Mouse (Mus musculus) spleen, adult 2 months (tissue): ENCODE results near the gene Gm45140. TPM values are rescaled to one million over a fixed set of nuclear protein-coding genes. Genes with fewer than 3 reads are reported as not detected.

Source experiments
- DNase-seq, 2 experiments: peaks; one replicate each; pipeline versions ENCODE4 v3.0.0 to v3.0.0-alpha.2; 2012 to 2021; ENCODE audit warnings: low spot score in 2 of 2, low read depth in 1 of 2
- H3K27ac ChIP-seq: fragments of 200-500 bp; 2 replicates; pipeline ENCODE4 v1.5.1; 2012; ENCODE audit warnings: low read length, inconsistent platforms; ENCODE audit not compliant: insufficient read depth
- H3K27me3 ChIP-seq: fragments of 200-500 bp; 2 replicates; pipeline ENCODE4 v1.6.1; 2012; ENCODE audit warnings: mild to moderate bottlenecking, moderate library complexity, low read length, inconsistent platforms; ENCODE audit not compliant: control insufficient read depth, insufficient read depth
- H3K36me3 ChIP-seq: fragments of 200-500 bp; 2 replicates; pipeline ENCODE4 v1.6.1; 2012; ENCODE audit warnings: mild to moderate bottlenecking, low read length, inconsistent platforms; ENCODE audit not compliant: control insufficient read depth, insufficient read depth
- H3K4me1 ChIP-seq: fragments of 200-500 bp; 2 replicates; pipeline ENCODE4 v1.6.1; 2011; ENCODE audit warnings: inconsistent platforms; ENCODE audit not compliant: control insufficient read depth, insufficient read depth, insufficient read length
- H3K4me3 ChIP-seq: fragments of 200-500 bp; 2 replicates; pipeline ENCODE4 v1.5.1; 2011; ENCODE audit warnings: mild to moderate bottlenecking, inconsistent platforms; ENCODE audit not compliant: insufficient read depth, insufficient read length; ENCODE audit errors: extremely low read depth
- CTCF ChIP-seq: fragments of 200-500 bp; IDR thresholded peaks from 2 replicates; pipeline ENCODE4 v1.5.1; 2011; ENCODE audit warnings: mild to moderate bottlenecking, inconsistent platforms; ENCODE audit not compliant: insufficient read depth, insufficient read length, insufficient replicate concordance; ENCODE audit errors: extremely low read depth
- POLR2A ChIP-seq: fragments of 200-500 bp; IDR thresholded peaks from 2 replicates; pipeline ENCODE4 v1.6.1; 2011; ENCODE audit warnings: low read depth, low read length, inconsistent platforms
- WGBS: fragments of 180-500 bp; shearing (Covaris S2); methylation state at CpG from one replicate; pipeline ENCODE4 v1.1.7; 2018; 5-methylcytosine and 5-hydroxymethylcytosine counted together
- polyA plus RNA-seq: library from polyadenylated mRNA; depleted of rRNA; stranded (reverse); fragments of >200 nt; gene quantifications from 2 replicates; pipeline ENCODE4 v1.2.3, GENCODE M21; 2012

Gene Gm45140
- polyA plus RNA-seq, 1 experiment, result 1.3 TPM

DNA sequence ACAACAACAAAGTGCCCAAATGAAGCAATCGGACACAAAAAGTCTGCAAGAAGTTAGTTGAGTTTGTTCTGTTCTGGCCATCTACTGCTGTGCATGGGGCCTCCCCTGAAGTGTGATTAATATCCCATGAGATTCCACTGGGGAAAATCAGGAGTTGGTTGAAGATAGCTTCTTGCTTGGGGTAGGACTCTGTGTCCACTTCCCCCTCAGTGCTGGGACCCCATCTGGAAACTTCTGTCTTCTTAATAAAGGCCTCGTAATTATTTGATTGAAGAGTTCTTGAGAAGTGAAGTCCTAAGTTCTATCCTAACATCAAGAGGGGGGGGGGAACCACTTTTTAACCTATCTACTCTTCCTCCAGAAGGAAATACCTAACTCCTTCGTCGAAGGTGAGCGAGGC, 73.4 kb downstream of the Gm45140 start:
- Histone ChIP-seq H3K4me3 (no peak overlapping the region), H3K36me3 (no peaks in the 10 kb centered on the region), H3K27ac (no peak overlapping the region), H3K4me1 (no peaks in the 10 kb centered on the region), H3K27me3 (no peaks in the 10 kb centered on the region)
- TF ChIP-seq POLR2A, result no peak
- no peak for TF ChIP-seq CTCF
- WGBS, result 88% methylated on average over 5 of the region's 5 CpGs
- DNase-seq, result no peak

DNA sequence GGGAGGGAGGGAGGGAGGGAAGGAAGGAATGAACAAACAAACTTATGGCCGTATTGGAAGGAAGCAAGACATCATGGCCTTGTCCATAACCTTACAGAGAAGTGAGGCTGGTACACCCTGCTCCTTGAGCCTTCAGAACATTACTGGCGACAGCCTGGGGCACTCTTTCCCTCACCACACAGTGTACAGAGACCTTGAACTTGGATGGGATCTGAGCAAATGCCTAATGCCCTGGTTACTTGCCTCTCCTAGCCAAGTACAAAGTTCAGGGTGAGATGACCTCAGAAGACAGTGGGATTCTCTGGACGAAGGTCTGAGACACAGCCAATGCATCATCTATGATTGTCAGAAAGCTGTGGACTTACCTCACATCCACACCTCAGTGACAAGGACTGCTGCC, 75.7 kb downstream of the Gm45140 start:
- Histone ChIP-seq H3K4me3 (no peak overlapping the region), H3K36me3 (no peaks in the 10 kb centered on the region), H3K4me1 (no peaks in the 10 kb centered on the region), H3K27ac (no peak overlapping the region), H3K27me3 (no peaks in the 10 kb centered on the region)
- 75% methylated on average over 3 of the region's 3 CpGs for WGBS
- TF ChIP-seq POLR2A (no peak), CTCF (no peak)
- no peak for DNase-seq

DNA sequence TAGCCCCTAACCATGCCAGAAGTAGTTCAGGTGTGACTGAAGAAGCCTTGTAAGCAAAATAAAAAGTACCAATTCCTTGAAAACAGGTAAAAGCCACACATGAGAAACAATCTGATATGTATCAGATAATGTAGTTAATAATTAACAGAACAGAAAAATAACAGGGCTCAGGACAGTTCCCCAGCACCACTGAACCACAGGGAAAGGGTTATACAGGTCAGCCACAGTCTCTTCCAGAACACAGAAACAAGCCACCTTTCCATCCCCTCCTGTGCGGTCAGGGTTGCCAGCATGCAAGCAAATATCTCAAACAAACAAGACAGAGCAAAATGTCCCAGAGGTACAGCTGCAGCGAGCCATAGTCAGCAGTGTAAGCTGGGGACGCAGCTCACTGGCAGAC, 76.2 kb downstream of the Gm45140 start:
- Histone ChIP-seq H3K36me3 (no peaks in the 10 kb centered on the region), H3K27me3 (no peaks in the 10 kb centered on the region), H3K27ac (no peak overlapping the region), H3K4me1 (no peaks in the 10 kb centered on the region), H3K4me3 (no peak overlapping the region)
- TF ChIP-seq POLR2A, result no peak
- TF ChIP-seq CTCF, result no peak
- WGBS, result 83% methylated on average over 3 of the region's 3 CpGs
- DNase-seq, result no peak

DNA sequence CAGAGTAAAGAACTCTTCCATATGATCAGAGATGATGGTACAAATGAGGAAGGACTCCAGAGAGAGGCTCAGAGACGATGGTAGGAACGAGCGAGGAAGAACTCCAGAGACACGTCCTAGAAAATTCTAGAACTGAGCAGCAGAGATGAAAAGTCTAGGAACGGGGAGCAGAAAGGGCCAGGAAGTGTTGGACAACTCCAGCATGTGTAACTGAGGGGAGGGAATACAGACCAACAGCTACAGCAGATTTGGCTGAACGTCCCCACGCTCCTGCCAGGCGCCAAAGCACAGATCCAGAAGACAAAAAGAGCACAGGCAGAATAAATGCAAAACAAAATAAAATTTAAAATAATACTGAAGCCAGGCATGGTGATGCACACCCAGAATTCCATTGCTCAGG, 78.7 kb downstream of the Gm45140 start:
- no peaks in the 10 kb centered on the region for H3K4me1 ChIP-seq
- no peaks in the 10 kb centered on the region for H3K36me3 ChIP-seq
- DNase-seq, result no peak
- H3K27ac ChIP-seq, result no peak overlapping the region
- 93% methylated on average over 8 of the region's 8 CpGs for WGBS
- H3K4me3 ChIP-seq, result no peak overlapping the region
- no peak for TF ChIP-seq CTCF
- no peaks in the 10 kb centered on the region for H3K27me3 ChIP-seq

DNA sequence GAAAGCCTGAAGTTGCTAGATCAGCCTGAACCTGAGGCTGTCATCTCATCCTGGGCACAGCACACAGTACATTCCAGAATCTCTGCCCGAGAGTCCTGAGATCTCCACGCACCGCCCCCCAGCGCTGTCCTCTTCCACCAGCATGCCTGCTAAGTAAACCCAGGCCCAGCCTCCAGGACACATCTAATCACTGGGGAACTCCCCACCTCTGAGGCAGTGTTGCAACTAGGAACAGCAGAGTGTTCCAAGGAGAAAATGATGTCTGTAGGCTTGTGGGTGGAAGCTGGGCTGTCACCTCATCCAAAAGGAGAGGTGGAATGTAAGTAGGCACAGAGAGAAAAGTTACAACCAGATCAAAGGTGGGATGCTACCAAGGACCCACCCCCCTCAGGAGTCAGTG, 80.4 kb downstream of the Gm45140 start:
- Histone ChIP-seq H3K36me3 (no peaks in the 10 kb centered on the region), H3K27ac (no peak overlapping the region), H3K4me1 (no peaks in the 10 kb centered on the region), H3K27me3 (no peaks in the 10 kb centered on the region), H3K4me3 (no peak overlapping the region)
- no peak for TF ChIP-seq POLR2A
- TF ChIP-seq CTCF, result no peak
- WGBS, result 96% methylated on average over 4 of the region's 4 CpGs
- DNase-seq, result no peak

DNA sequence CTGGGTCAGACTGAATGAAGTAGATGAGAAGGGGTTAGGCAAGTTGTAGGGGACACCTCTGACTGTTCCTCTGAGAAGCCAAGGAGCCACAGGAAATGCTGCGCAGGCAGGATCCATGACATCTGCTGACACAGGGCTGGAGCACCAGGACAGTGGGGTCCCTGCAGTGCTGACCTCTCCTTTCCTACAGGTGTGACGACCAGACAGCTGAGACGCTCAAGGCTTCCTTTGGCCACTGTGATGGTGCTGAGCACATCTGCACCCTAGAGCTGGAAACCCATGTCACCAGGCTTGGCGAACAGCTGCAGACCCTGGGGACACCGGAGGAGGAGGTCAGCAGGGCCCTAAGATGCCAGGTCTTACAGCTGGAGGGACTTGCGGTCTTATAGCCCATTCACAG, 84.0 kb downstream of the Gm45140 start:
- no peaks in the 10 kb centered on the region for H3K36me3 ChIP-seq
- H3K27ac ChIP-seq, result no peak overlapping the region
- no peak overlapping the region for H3K4me3 ChIP-seq
- TF ChIP-seq CTCF (no peak), POLR2A (no peak)
- no peak for DNase-seq
- H3K27me3 ChIP-seq, result no peaks in the 10 kb centered on the region
- 85% methylated on average over 6 of the region's 6 CpGs for WGBS
- H3K4me1 ChIP-seq, result no peaks in the 10 kb centered on the region

DNA sequence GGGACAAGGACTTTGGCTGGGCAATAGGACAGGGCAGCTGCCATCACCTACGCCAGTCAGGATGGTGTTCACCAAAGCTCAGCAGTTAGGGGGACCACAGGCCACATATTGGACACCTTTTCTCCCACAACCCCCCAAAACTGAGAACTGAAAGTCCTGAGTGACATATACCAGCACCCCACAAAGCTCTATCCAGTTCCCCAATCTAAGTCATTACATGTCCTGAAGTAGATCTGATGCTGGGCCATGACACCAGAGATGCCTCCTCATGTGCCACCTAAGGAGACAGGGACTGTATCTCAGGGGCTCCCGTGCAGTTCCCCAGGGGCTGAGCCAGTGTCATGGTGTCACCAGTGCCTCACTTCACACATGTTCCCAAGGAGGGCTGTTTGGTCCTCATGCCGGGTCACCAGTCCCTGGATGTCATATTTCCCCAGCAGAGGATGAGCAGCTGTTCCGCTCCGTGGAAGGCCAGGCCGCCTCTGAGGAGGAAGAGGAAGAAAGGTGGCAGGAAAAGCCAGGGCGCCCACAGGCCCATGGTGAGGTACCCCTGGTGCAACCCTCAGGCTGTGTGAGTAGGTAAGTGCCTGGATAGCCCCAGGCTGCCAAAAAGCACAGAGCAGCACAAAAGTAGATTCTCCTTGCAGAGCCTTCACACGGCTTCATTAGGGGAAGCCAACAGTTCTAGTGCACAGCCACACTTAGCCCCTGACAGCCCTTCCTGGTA, 85.2 kb downstream of the Gm45140 start:
- 36% methylated on average over 8 of the region's 8 CpGs for WGBS
- DNase-seq, result no peak
- H3K27ac ChIP-seq, result no peak overlapping the region
- H3K4me1 ChIP-seq, result no peaks in the 10 kb centered on the region
- TF ChIP-seq POLR2A, result no peak
- no peak for TF ChIP-seq CTCF
- no peak overlapping the region for H3K4me3 ChIP-seq
- H3K27me3 ChIP-seq, result no peaks in the 10 kb centered on the region
- no peaks in the 10 kb centered on the region for H3K36me3 ChIP-seq
